Mouse (Mus musculus) c-Kit-negative CD71-positive TER-119-positive erythroid progenitor cells, embryonic 14.5 days (primary cell): ENCODE measurements around the gene Lpin2.

ENCODE experiments used
- DNase-seq: peaks from one replicate; pipeline ENCODE4 v3.0.0-alpha.2; 2013; ENCODE audit warnings: low read depth, low spot score

Gene Lpin2

GRCm38 (mm10) chr17:71171161-71171560 is 11.2 kb upstream of the Lpin2 start:
- peak; percentile 71 for DNase-seq

GRCm38 (mm10) chr17:71177336-71177735 is 5.0 kb upstream of the Lpin2 start:
- DNase-seq: no peak

GRCm38 (mm10) chr17:71177949-71178348 is 4.4 kb upstream of the Lpin2 start:
- DNase-seq: no peak

- no peak for DNase-seq
Measured at GRCm38 (mm10) chr17:71178530-71179181, 3.7 kb upstream of the Lpin2 start.

- DNase-seq: no peak
Measured at GRCm38 (mm10) chr17:71179551-71180309, 2.6 kb upstream of the Lpin2 start.

- DNase-seq: no peak
Measured at GRCm38 (mm10) chr17:71180601-71181000, 1.8 kb upstream of the Lpin2 start.

GRCm38 (mm10) chr17:71182871-71183656 is 704 bp downstream of the Lpin2 start:
- peak; percentile 85 for DNase-seq

GRCm38 (mm10) chr17:71183657-71184261 is 1.4 kb downstream of the Lpin2 start:
- no peak for DNase-seq

GRCm38 (mm10) chr17:71184356-71185111 is 2.2 kb downstream of the Lpin2 start:
- peak; percentile 52 for DNase-seq

- no peak for DNase-seq
Measured at GRCm38 (mm10) chr17:71185368-71185767, 3.0 kb downstream of the Lpin2 start.

- DNase-seq: no peak
Measured at GRCm38 (mm10) chr17:71190589-71190988, 8.2 kb downstream of the Lpin2 start.

GRCm38 (mm10) chr17:71191063-71191462 is 8.7 kb downstream of the Lpin2 start:
- no peak for DNase-seq

- DNase-seq: no peak
Measured at GRCm38 (mm10) chr17:71191651-71192419, 9.5 kb downstream of the Lpin2 start.

- no peak for DNase-seq
Measured at GRCm38 (mm10) chr17:71193019-71193418, 10.7 kb downstream of the Lpin2 start.

GRCm38 (mm10) chr17:71193485-71193884 is 11.1 kb downstream of the Lpin2 start:
- no peak for DNase-seq

- no peak for DNase-seq
Measured at GRCm38 (mm10) chr17:71194906-71195632, 12.7 kb downstream of the Lpin2 start.

- no peak for DNase-seq
Measured at GRCm38 (mm10) chr17:71195633-71196391, 13.5 kb downstream of the Lpin2 start.

GRCm38 (mm10) chr17:71196415-71196814 is 14.1 kb downstream of the Lpin2 start:
- no peak for DNase-seq

GRCm38 (mm10) chr17:71199346-71199745 is 17.0 kb downstream of the Lpin2 start:
- no peak for DNase-seq
